Mouse (Mus musculus) hindbrain, embryonic 10.5 days (tissue): ENCODE measurements at regions not wholly inside any gene's neighbourhood (a gene's known extent, or its start where the extent isn't known, plus 50 kb on each side); places are given as distances from the start of the nearest gene placed in this dataset.

ENCODE experiments used
- DNase-seq: peaks from one replicate; pipeline ENCODE4 v3.0.0-alpha.2; 2017; ENCODE audit warnings: low spot score
- H3K27ac ChIP-seq: fragments of 300-500 bp; sonication (generic); 2 replicates; pipeline ENCODE4 v1.5.1; 2016; ENCODE audit warnings: mild to moderate bottlenecking, moderate library complexity
- H3K27me3 ChIP-seq: fragments of 300-500 bp; sonication (generic); 2 replicates; pipeline ENCODE4 v1.6.1; 2016; ENCODE audit warnings: mild to moderate bottlenecking; ENCODE audit not compliant: poor library complexity, insufficient read depth, severe bottlenecking
- H3K36me3 ChIP-seq: fragments of 300-500 bp; sonication (generic); 2 replicates; pipeline ENCODE4 v1.6.1; 2016; ENCODE audit warnings: mild to moderate bottlenecking, moderate library complexity
- H3K4me1 ChIP-seq: fragments of 300-500 bp; sonication (generic); replicated peaks from 2 replicates; pipeline ENCODE4 v1.6.1; 2016; ENCODE audit warnings: mild to moderate bottlenecking
- H3K4me3 ChIP-seq: fragments of 300-500 bp; sonication (generic); 2 replicates; pipeline ENCODE4 v1.5.1; 2016; ENCODE audit warnings: mild to moderate bottlenecking, moderate library complexity
- H3K9me3 ChIP-seq: fragments of 300-500 bp; sonication (generic); 2 replicates; pipeline ENCODE4 v1.6.1; 2016; ENCODE audit warnings: mild to moderate bottlenecking, moderate library complexity
- WGBS: fragments of 180-500 bp; shearing (Covaris S2); methylation state at CpG from one replicate; pipeline ENCODE4 v1.1.7; 2016; 5-methylcytosine and 5-hydroxymethylcytosine counted together

DNA sequence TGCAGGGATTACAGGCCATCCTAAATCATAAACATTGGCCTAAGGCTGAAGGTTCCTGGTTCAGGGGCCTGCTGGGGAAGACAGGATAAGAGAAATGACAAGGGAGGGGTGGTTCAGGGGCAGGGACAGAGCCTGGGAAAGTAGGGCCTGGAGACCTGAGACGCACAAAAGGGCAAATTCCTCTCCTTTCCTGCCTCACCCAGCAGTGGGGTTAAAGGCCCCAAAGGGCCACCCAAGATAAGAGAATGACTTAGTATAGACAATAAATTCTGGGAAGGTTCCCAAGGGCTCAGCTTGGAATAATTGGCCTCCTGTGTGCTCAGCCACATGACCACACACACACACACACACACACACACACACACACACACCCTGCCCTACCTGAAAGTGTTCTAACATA, 56.2 kb upstream of the Laptm4a start:
- no peaks in the 10 kb centered on the region for H3K36me3 ChIP-seq
- no peak for DNase-seq
- H3K4me3 ChIP-seq, result no peak overlapping the region
- H3K9me3 ChIP-seq, result no peaks in the 10 kb centered on the region
- H3K4me1 ChIP-seq, result peaks cover 13% of the 10 kb centered on the region; the same call in 1 of the 2 replicates
- 69% methylated on average over 1 of the region's 1 CpGs for WGBS
- no peaks in the 10 kb centered on the region for H3K27me3 ChIP-seq
- no peak overlapping the region for H3K27ac ChIP-seq

DNA sequence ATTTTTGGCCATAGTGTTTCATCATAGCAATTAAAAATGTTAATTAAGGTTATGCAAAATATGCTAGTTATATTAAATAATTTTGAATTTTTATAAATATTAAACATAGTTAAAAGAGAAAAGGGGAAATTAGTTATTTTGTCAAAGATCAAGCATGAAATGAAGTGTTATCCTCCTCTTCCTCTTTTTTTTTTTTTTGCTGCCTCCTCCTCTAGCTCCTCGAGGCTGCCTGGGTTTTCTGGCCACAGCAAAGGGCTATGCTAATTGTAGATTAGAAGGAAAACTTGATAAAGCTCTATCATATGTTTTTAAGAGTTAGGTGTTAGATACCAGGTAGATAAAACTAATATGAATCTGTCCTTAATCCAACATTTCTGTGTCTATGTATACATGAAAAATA, 54.4 kb upstream of the Laptm4a start:
- DNase-seq, result no peak
- Histone ChIP-seq H3K27me3 (no peaks in the 10 kb centered on the region), H3K36me3 (no peaks in the 10 kb centered on the region), H3K27ac (no peak overlapping the region), H3K9me3 (no peaks in the 10 kb centered on the region), H3K4me1 (peaks cover 13% of the 10 kb centered on the region; the same call in 1 of the 2 replicates), H3K4me3 (no peak overlapping the region)
- 56% methylated on average over 1 of the region's 1 CpGs for WGBS

DNA sequence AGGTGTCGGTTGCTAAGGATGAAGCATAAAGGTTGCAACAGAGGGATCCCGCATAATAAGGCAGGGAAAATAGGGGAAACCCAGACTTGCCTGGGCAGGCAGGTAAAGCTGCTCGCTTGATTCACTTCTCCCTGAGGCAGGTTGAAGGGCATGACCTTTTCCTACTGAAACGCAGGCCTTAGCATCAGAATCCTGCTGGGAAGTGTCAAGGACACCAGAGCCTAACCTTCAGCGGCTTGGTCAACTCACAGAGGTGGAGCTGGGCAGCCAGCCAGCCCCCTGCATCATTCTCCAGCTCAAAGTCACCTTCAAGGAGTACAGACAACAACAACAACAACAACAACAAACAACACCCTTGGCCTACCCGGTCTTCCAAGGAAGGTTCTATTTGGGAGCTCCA, 52.8 kb upstream of the Laptm4a start:
- H3K4me3 ChIP-seq, result no peak overlapping the region
- H3K36me3 ChIP-seq, result no peaks in the 10 kb centered on the region
- 62% methylated on average over 6 of the region's 6 CpGs for WGBS
- DNase-seq, result no peak
- no peak overlapping the region for H3K27ac ChIP-seq
- H3K9me3 ChIP-seq, result no peaks in the 10 kb centered on the region
- H3K4me1 ChIP-seq, result peaks cover 13% of the 10 kb centered on the region; the same call in 1 of the 2 replicates
- H3K27me3 ChIP-seq, result no peaks in the 10 kb centered on the region

DNA sequence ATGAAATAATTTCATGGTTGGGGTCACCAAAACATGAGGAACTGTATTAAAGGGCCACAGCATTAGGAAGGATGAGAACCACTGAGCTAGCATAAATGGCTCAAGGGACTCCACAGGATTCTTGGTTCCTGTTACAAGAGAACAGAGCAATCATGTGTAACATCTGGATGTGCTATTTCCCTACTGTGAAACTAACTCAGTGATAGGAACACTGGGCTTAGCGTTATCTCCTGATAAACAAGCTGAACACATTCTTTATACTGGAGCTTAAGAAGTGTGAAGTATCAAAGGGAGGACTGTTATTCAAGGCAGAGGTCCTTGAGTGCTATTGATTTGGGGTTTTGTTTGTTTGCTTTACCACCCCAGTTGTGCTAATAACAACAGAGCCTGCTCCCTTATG, 52.3 kb upstream of the Laptm4a start:
- Histone ChIP-seq H3K27ac (no peak overlapping the region), H3K36me3 (no peaks in the 10 kb centered on the region), H3K4me3 (no peak overlapping the region), H3K27me3 (no peaks in the 10 kb centered on the region), H3K4me1 (peaks cover 13% of the 10 kb centered on the region; the same call in 1 of the 2 replicates), H3K9me3 (no peaks in the 10 kb centered on the region)
- DNase-seq, result no peak
- WGBS, result 63% methylated on average over 1 of the region's 1 CpGs
